ENCODE assay signal across 30 mouse cellular contexts in genomic region chr15:81941010-81941409, GRCm38 (mm10). TPM values are rescaled to one million over a fixed set of nuclear protein-coding genes. Genes with fewer than 3 reads are reported as not detected.
DNase-seq lines count a peak whose midpoint lies in the region; ATAC-seq and TF ChIP-seq lines count a peak whose summit lies in the region.
"Had no signal": no experiment of that assay in that cellular context is flagged by ENCODE, and none has a peak within 500 bp of the region (broad histone marks: within the 10 kb centered on the region; RNA-seq: fewer than 3 reads in every experiment).

No protein-coding gene starts in this region.

- peak; percentile 20; the same call in 1 of the 2 replicates for TF ChIP-seq CTCF in gastrocnemius, adult 2 months (IDR thresholded peaks at IDR 0.05)
- TF ChIP-seq CTCF in liver, embryonic 14.5 days (IDR thresholded peaks at IDR 0.05; ENCODE audit: low read depth), result peak; percentile 50
- TF ChIP-seq CTCF in E14TG2a.4 (conservative IDR thresholded peaks at IDR 0.05; ENCODE audit: low read length), result peak; percentile 81
- TF ChIP-seq CTCF in brain, embryonic 14.5 days (IDR thresholded peaks at IDR 0.05; ENCODE audit: borderline replicate concordance, extremely low read depth, insufficient read depth, insufficient read length), result peak; percentile 9; the same call in 1 of the 2 replicates

- ATAC-seq in liver, embryonic 14.5 days (ENCODE audit: insufficient read depth), result no peak
- no peak for ATAC-seq in liver, embryonic 11.5 days (replicated peaks; ENCODE audit: low FRiP score)
- no peak for ATAC-seq in activated CD4-positive, CD25-positive, alpha-beta regulatory T cell, adult 4 months
- ATAC-seq: forebrain, embryonic 14.5 days; midbrain, embryonic 13.5 days had no signal

- no peaks in the 10 kb centered on the region for H3K9me3 ChIP-seq in liver, embryonic 14.5 days (ENCODE audit: control insufficient read depth, low read length)
- H3K9me3 ChIP-seq in liver, embryonic 11.5 days (ENCODE audit: control insufficient read depth, low read length), result no peaks in the 10 kb centered on the region
- no peaks in the 10 kb centered on the region for H3K9me3 ChIP-seq in E14TG2a.4 (ENCODE audit: low read length)
- H3K9me3 ChIP-seq: embryonic facial prominence, embryonic 12.5 days; hindbrain, embryonic 15.5 days; limb, embryonic 12.5 days; liver, embryonic 15.5 days; midbrain, embryonic 13.5 days had no signal

- no peaks in the 10 kb centered on the region for H3K36me3 ChIP-seq in liver, embryonic 14.5 days (replicated peaks; ENCODE audit: control insufficient read depth, insufficient read depth, low read depth)
- H3K36me3 ChIP-seq in liver, embryonic 11.5 days (ENCODE audit: control insufficient read depth, insufficient read depth, low read length), result no peaks in the 10 kb centered on the region
- H3K36me3 ChIP-seq in E14TG2a.4 (ENCODE audit: insufficient read depth, low read length), result no peaks in the 10 kb centered on the region
- H3K36me3 ChIP-seq: embryonic facial prominence, embryonic 12.5 days; hindbrain, embryonic 15.5 days; limb, embryonic 12.5 days; liver, embryonic 15.5 days; midbrain, embryonic 13.5 days had no signal

- H3K4me2 ChIP-seq in liver, embryonic 14.5 days (ENCODE audit: low read depth), result no peak overlapping the region
- no peak overlapping the region for H3K4me2 ChIP-seq in liver, embryonic 11.5 days
- H3K4me2 ChIP-seq: embryonic facial prominence, embryonic 12.5 days; hindbrain, embryonic 15.5 days; limb, embryonic 12.5 days; liver, embryonic 15.5 days; midbrain, embryonic 13.5 days had no signal

- intact Hi-C loops in gastrocnemius, adult 2 months (cut with DNase I), result no loop called here
- intact Hi-C loops in gastrocnemius, postnatal 36 days (cut with DNase I), result no loop called here

- no peak overlapping the region for H3K4me3 ChIP-seq in gastrocnemius, adult 2 months
- H3K4me3 ChIP-seq in liver, embryonic 14.5 days (ENCODE audit: insufficient read depth in 1 of 2, low read depth in 2 of 2, low read length in 2 of 2), result no peak overlapping the region
- H3K4me3 ChIP-seq in liver, embryonic 11.5 days (ENCODE audit: low read depth, low read length), result no peak overlapping the region
- no peak overlapping the region for H3K4me3 ChIP-seq in E14TG2a.4 (replicated peaks; ENCODE audit: low read length)
- H3K4me3 ChIP-seq: embryonic facial prominence, embryonic 12.5 days; erythroblast, embryonic 14.5 days; hindbrain, embryonic 15.5 days; limb, embryonic 12.5 days; liver, embryonic 15.5 days; midbrain, embryonic 13.5 days; myocyte had no signal

- peaks cover 0 to 10% of the 10 kb centered on the region in 2 experiments; a peak in 3 of 4 replicates for H3K4me1 ChIP-seq in liver, embryonic 14.5 days (replicated peaks; ENCODE audit: control insufficient read depth in 2 of 2, insufficient read depth in 2 of 2, low read length in 1 of 2)
- H3K4me1 ChIP-seq in liver, embryonic 11.5 days (replicated peaks; ENCODE audit: control insufficient read depth, insufficient read depth, low read length), result peaks cover 19% of the 10 kb centered on the region
- peaks cover 48% of the 10 kb centered on the region for H3K4me1 ChIP-seq in E14TG2a.4 (replicated peaks; ENCODE audit: low read depth, low read length)

- no peak for TF ChIP-seq POLR2A in brain, embryonic 14.5 days (IDR thresholded peaks at IDR 0.05; ENCODE audit: borderline replicate concordance, extremely low read depth, insufficient read depth, insufficient read length, poor library complexity, severe bottlenecking)

- 77% methylated on average over 2 of the region's 2 CpGs for WGBS in liver, embryonic 14.5 days (ENCODE audit: insufficient replicate concordance)
- WGBS in liver, embryonic 11.5 days, result 87% methylated on average over 2 of the region's 2 CpGs

- peaks cover 20% of the 10 kb centered on the region for H3K27me3 ChIP-seq in liver, embryonic 14.5 days (ENCODE audit: control insufficient read depth, insufficient read depth, low read length)
- H3K27me3 ChIP-seq in liver, embryonic 11.5 days (replicated peaks; ENCODE audit: control insufficient read depth, insufficient read depth, low read length), result peaks cover 15% of the 10 kb centered on the region; the same call in 1 of the 2 replicates
- H3K27me3 ChIP-seq in E14TG2a.4 (ENCODE audit: insufficient read depth, low read length), result peaks cover 22% of the 10 kb centered on the region
- H3K27me3 ChIP-seq: embryonic facial prominence, embryonic 12.5 days; hindbrain, embryonic 15.5 days; midbrain, embryonic 13.5 days had no signal

- no peak for TF ChIP-seq EP300 in liver, embryonic 14.5 days (IDR thresholded peaks at IDR 0.05; ENCODE audit: low read depth)

- no peak overlapping the region for H3K27ac ChIP-seq in gastrocnemius, adult 2 months
- H3K27ac ChIP-seq in liver, embryonic 14.5 days, result no peak overlapping the region
- no peak overlapping the region for H3K27ac ChIP-seq in liver, embryonic 11.5 days (ENCODE audit: low read depth, low read length)
- H3K27ac ChIP-seq: embryonic facial prominence, embryonic 12.5 days; hindbrain, embryonic 15.5 days; limb, embryonic 12.5 days; liver, embryonic 15.5 days; midbrain, embryonic 13.5 days had no signal

- no peak overlapping the region for H3K9ac ChIP-seq in liver, embryonic 14.5 days (replicated peaks)
- no peak overlapping the region for H3K9ac ChIP-seq in liver, embryonic 11.5 days (ENCODE audit: low read depth, low read length)
- H3K9ac ChIP-seq: embryonic facial prominence, embryonic 12.5 days; hindbrain, embryonic 15.5 days; limb, embryonic 12.5 days; liver, embryonic 15.5 days; midbrain, embryonic 13.5 days had no signal

- peak; percentile 10 for DNase-seq in gastrocnemius, adult 2 months
- DNase-seq in gastrocnemius, postnatal 36 days, result no peak
- no peak for DNase-seq in liver, embryonic 14.5 days (ENCODE audit: low read depth in 3 of 3, low spot score in 3 of 3)
- DNase-seq in liver, embryonic 11.5 days (ENCODE audit: low spot score), result no peak
- DNase-seq in brain, embryonic 14.5 days (ENCODE audit: low read depth), result no peak
- no peak for DNase-seq in layer of hippocampus, adult 11-12 months (ENCODE audit: low spot score)
- DNase-seq: cerebellum, adult 9-11 months; heart, postnatal 36 days; kidney, adult 18-20 months; kidney, postnatal 10 days; lung, postnatal 14 days; right cerebral cortex, postnatal 14 days; spleen, adult 18-20 months had no signal

RNA-seq across cellular contexts. Expression of gene Csdc2, which starts 4.5 kb away (rescaled TPM):
- total RNA-seq in gastrocnemius, adult 2 months (2021), result 1 to 10 TPM; 1.6 to 2.1 TPM
- 1 to 10 TPM; 1.8 to 2.3 TPM for total RNA-seq in gastrocnemius, postnatal 36 days (2021)
- polyA plus RNA-seq in liver, embryonic 14.5 days (2012; rRNA removed), result 0.45 and 0.70 TPM in 2 replicates
- polyA plus RNA-seq in liver, embryonic 14.5 days (2014; fragmentation: Nextera tagmentation; extraction: Ambion mirVana), result 0.52 and 0.58 TPM in 2 replicates
- 3.7 and 3.9 TPM in 2 replicates for polyA plus RNA-seq in liver, embryonic 11.5 days (2014; fragmentation: Nextera tagmentation; extraction: Ambion mirVana)
- 89.4 and 128 TPM in 2 replicates for polyA plus RNA-seq in brain, embryonic 14.5 days (2012; rRNA removed)
- polyA plus RNA-seq in activated CD4-positive, CD25-positive, alpha-beta regulatory T cell, adult 4 months (2017; shearing (Covaris generic)), result not detected
- total RNA-seq: megakaryocyte, adult 5-6 weeks had no signal
- polyA plus RNA-seq: erythroblast, embryonic 14.5 days had no signal

RNA-seq across cellular contexts. Expression of gene Polr3h, which starts 15.0 kb away (rescaled TPM):
- 1 to 10 TPM; 6.4 to 7.6 TPM for total RNA-seq in gastrocnemius, adult 2 months (2021)
- 1 to 10 TPM; 7.7 TPM for total RNA-seq in gastrocnemius, postnatal 36 days (2021)
- 13.2 and 13.7 TPM in 2 replicates for polyA plus RNA-seq in liver, embryonic 14.5 days (2012; rRNA removed)
- 68.3 and 77.5 TPM in 2 replicates for polyA plus RNA-seq in liver, embryonic 14.5 days (2014; fragmentation: Nextera tagmentation; extraction: Ambion mirVana)
- 131 and 134 TPM in 2 replicates for polyA plus RNA-seq in liver, embryonic 11.5 days (2014; fragmentation: Nextera tagmentation; extraction: Ambion mirVana)
- polyA plus RNA-seq in brain, embryonic 14.5 days (2012; rRNA removed), result 30.8 and 34.4 TPM in 2 replicates
- 10 to 100 TPM; 21.1 to 31.2 TPM for polyA plus RNA-seq in activated CD4-positive, CD25-positive, alpha-beta regulatory T cell, adult 4 months (2017; shearing (Covaris generic))

RNA-seq across cellular contexts. Expression of gene Pmm1, which starts 19.7 kb away (rescaled TPM):
- total RNA-seq in gastrocnemius, adult 2 months (2021), result 10 to 100 TPM; 16.2 to 17.2 TPM
- total RNA-seq in gastrocnemius, postnatal 36 days (2021), result 10 to 100 TPM; 14.7 to 15.5 TPM
- 22.6 and 23.4 TPM in 2 replicates for polyA plus RNA-seq in liver, embryonic 14.5 days (2012; rRNA removed)
- polyA plus RNA-seq in liver, embryonic 14.5 days (2014; fragmentation: Nextera tagmentation; extraction: Ambion mirVana), result 17.6 and 21.1 TPM in 2 replicates
- polyA plus RNA-seq in liver, embryonic 11.5 days (2014; fragmentation: Nextera tagmentation; extraction: Ambion mirVana), result 34.6 and 40.6 TPM in 2 replicates
- polyA plus RNA-seq in brain, embryonic 14.5 days (2012; rRNA removed), result 75.6 and 78.9 TPM in 2 replicates
- 10 to 100 TPM; 22.5 to 24.6 TPM for polyA plus RNA-seq in activated CD4-positive, CD25-positive, alpha-beta regulatory T cell, adult 4 months (2017; shearing (Covaris generic))

RNA-seq across cellular contexts. Expression of gene 1700029P11Rik, which starts 39.3 kb away (rescaled TPM):
- total RNA-seq in gastrocnemius, adult 2 months (2021), result not detected
- total RNA-seq in gastrocnemius, postnatal 36 days (2021), result not detected
- not detected in 2 replicates for polyA plus RNA-seq in liver, embryonic 14.5 days (2012; rRNA removed)
- not detected in 2 replicates for polyA plus RNA-seq in liver, embryonic 14.5 days (2014; fragmentation: Nextera tagmentation; extraction: Ambion mirVana)
- polyA plus RNA-seq in liver, embryonic 11.5 days (2014; fragmentation: Nextera tagmentation; extraction: Ambion mirVana), result not detected in 2 replicates
- not detected in 2 replicates for polyA plus RNA-seq in brain, embryonic 14.5 days (2012; rRNA removed)
- polyA plus RNA-seq in activated CD4-positive, CD25-positive, alpha-beta regulatory T cell, adult 4 months (2017; shearing (Covaris generic)), result not detected
- total RNA-seq: adrenal gland, postnatal 4 days; heart, postnatal 36 days; layer of hippocampus, adult 8-10 months; left cerebral cortex, adult 8-10 months; megakaryocyte, adult 5-6 weeks had no signal
- polyA plus RNA-seq: cortical plate, adult 2 months; embryonic facial prominence, embryonic 12.5 days; erythroblast, embryonic 14.5 days; forebrain, embryonic 14.5 days; heart, embryonic 14.5 days; hindbrain, embryonic 15.5 days; limb, embryonic 12.5 days; liver, embryonic 15.5 days; midbrain, embryonic 13.5 days; myocyte; neural tube, embryonic 14.5 days had no signal

RNA-seq across cellular contexts. Expression of gene Xrcc6, which starts 46.6 kb away (rescaled TPM):
- total RNA-seq in gastrocnemius, adult 2 months (2021), result 10 to 100 TPM; 23.9 to 25.4 TPM
- 10 to 100 TPM; 17.8 to 22.9 TPM for total RNA-seq in gastrocnemius, postnatal 36 days (2021)
- 13.9 and 22.1 TPM in 2 replicates for polyA plus RNA-seq in liver, embryonic 14.5 days (2012; rRNA removed)
- 52.9 and 62.3 TPM in 2 replicates for polyA plus RNA-seq in liver, embryonic 14.5 days (2014; fragmentation: Nextera tagmentation; extraction: Ambion mirVana)
- 133 and 151 TPM in 2 replicates for polyA plus RNA-seq in liver, embryonic 11.5 days (2014; fragmentation: Nextera tagmentation; extraction: Ambion mirVana)
- 22.5 and 27.6 TPM in 2 replicates for polyA plus RNA-seq in brain, embryonic 14.5 days (2012; rRNA removed)
- polyA plus RNA-seq in activated CD4-positive, CD25-positive, alpha-beta regulatory T cell, adult 4 months (2017; shearing (Covaris generic)), result 10 to 100 TPM; 50.9 to 58.1 TPM

Comparison
In these comparisons a context has a peak if more than half of its experiments do, and no peak if none do; other contexts are left out.
1. CTCF ChIP-seq: peak in every context shown above with its lines; median percentile 81 in E14TG2a.4; 50 in liver, embryonic 14.5 days; 20 in gastrocnemius, adult 2 months; 9 in brain, embryonic 14.5 days.
2. RNA of gene Csdc2, which starts 4.5 kb away (polyA plus RNA-seq): 89.4 to 128 TPM in brain, embryonic 14.5 days; 3.7 to 3.9 TPM in liver, embryonic 11.5 days, 0.45 to 0.70 TPM in liver, embryonic 14.5 days and not detected in activated CD4-positive, CD25-positive, alpha-beta regulatory T cell, adult 4 months; every median in the first group is over 10 times any median in the second.